In genomic region chr13:75236424-75236823, GRCm38 (mm10) we compare ENCODE assay signal across 9 mouse cellular contexts.
DNase-seq lines count a peak whose midpoint lies in the region; ATAC-seq and TF ChIP-seq lines count a peak whose summit lies in the region.
"Had no signal": no experiment of that assay in that cellular context is flagged by ENCODE, and none has a peak within 500 bp of the region (broad histone marks: within the 10 kb centered on the region; RNA-seq: fewer than 3 reads in every experiment).

No protein-coding gene starts in this region.

- TF ChIP-seq POLR2A in lung, adult 2 months (IDR thresholded peaks at IDR 0.05; ENCODE audit: borderline replicate concordance, extremely low read depth, low read depth, low read length) = no peak
- no peak for TF ChIP-seq POLR2A in limb, embryonic 14.5 days (IDR thresholded peaks at IDR 0.05; ENCODE audit: borderline replicate concordance, extremely low read depth, insufficient read depth, insufficient read length)

- peak; percentile 27 for DNase-seq in embryonic facial prominence, embryonic 14.5 days (ENCODE audit: low spot score)
- DNase-seq in embryonic facial prominence, embryonic 10.5 days (ENCODE audit: low spot score) = no peak
- peak; percentile 2 for DNase-seq in lung, postnatal 10 days
- no peak for DNase-seq in lung, adult 2 months
- peak; percentile 4 to 7 for DNase-seq in heart, postnatal 14 days
- DNase-seq in limb, embryonic 14.5 days (ENCODE audit: low spot score) = peak; percentile 22
- no peak for DNase-seq in spleen, postnatal 4 days (ENCODE audit: low spot score in 2 of 2)
- DNase-seq: liver, embryonic 13.5 days had no signal

- H3K4me3 ChIP-seq in embryonic facial prominence, embryonic 14.5 days (ENCODE audit: low read depth, low read length) = no peak overlapping the region
- no peak overlapping the region for H3K4me3 ChIP-seq in embryonic facial prominence, embryonic 10.5 days
- no peak overlapping the region for H3K4me3 ChIP-seq in lung, adult 2 months (replicated peaks; ENCODE audit: extremely low read depth, low read depth, low read length)
- no peak overlapping the region for H3K4me3 ChIP-seq in limb, embryonic 14.5 days (replicated peaks; ENCODE audit: low read length)
- H3K4me3 ChIP-seq in intestine, postnatal 0 days (ENCODE audit: low read depth, low read length) = no peak overlapping the region
- H3K4me3 ChIP-seq: liver, embryonic 13.5 days had no signal

- H3K27ac ChIP-seq in embryonic facial prominence, embryonic 14.5 days (replicated peaks; ENCODE audit: low read depth, low read length) = no peak overlapping the region
- H3K27ac ChIP-seq in embryonic facial prominence, embryonic 10.5 days (replicated peaks) = no peak overlapping the region
- no peak overlapping the region for H3K27ac ChIP-seq in limb, embryonic 14.5 days (replicated peaks; ENCODE audit: low read depth, low read length)
- no peak overlapping the region for H3K27ac ChIP-seq in intestine, postnatal 0 days (ENCODE audit: low read depth, low read length)
- H3K27ac ChIP-seq: liver, embryonic 13.5 days had no signal

- H3K4me2 ChIP-seq in embryonic facial prominence, embryonic 14.5 days (ENCODE audit: low read depth, low read length) = no peak overlapping the region
- no peak overlapping the region for H3K4me2 ChIP-seq in limb, embryonic 14.5 days (replicated peaks; ENCODE audit: low read depth, low read length, severe bottlenecking)
- no peak overlapping the region for H3K4me2 ChIP-seq in intestine, postnatal 0 days (replicated peaks; ENCODE audit: low read depth)
- H3K4me2 ChIP-seq: liver, embryonic 13.5 days had no signal

- no peak for TF ChIP-seq CTCF in lung, adult 2 months (IDR thresholded peaks at IDR 0.05; ENCODE audit: insufficient read depth, low read length)
- no peak for TF ChIP-seq CTCF in intestine, postnatal 0 days (IDR thresholded peaks at IDR 0.05; ENCODE audit: low read depth)

- no peaks in the 10 kb centered on the region for H3K9me3 ChIP-seq in embryonic facial prominence, embryonic 14.5 days (ENCODE audit: control insufficient read depth, low read length)
- H3K9me3 ChIP-seq in embryonic facial prominence, embryonic 10.5 days = no peaks in the 10 kb centered on the region
- H3K9me3 ChIP-seq in limb, embryonic 14.5 days (ENCODE audit: control insufficient read depth, low read length) = no peaks in the 10 kb centered on the region
- no peaks in the 10 kb centered on the region for H3K9me3 ChIP-seq in intestine, postnatal 0 days (ENCODE audit: control insufficient read depth)
- H3K9me3 ChIP-seq: liver, embryonic 13.5 days had no signal

- intact Hi-C loops in heart, postnatal 14 days (cut with DNase I) = no loop called here

- no peak overlapping the region for H3K9ac ChIP-seq in embryonic facial prominence, embryonic 14.5 days (ENCODE audit: low read depth, low read length)
- H3K9ac ChIP-seq in limb, embryonic 14.5 days (ENCODE audit: low read depth, low read length, severe bottlenecking) = no peak overlapping the region
- no peak overlapping the region for H3K9ac ChIP-seq in intestine, postnatal 0 days (ENCODE audit: low read depth, low read length)
- H3K9ac ChIP-seq: liver, embryonic 13.5 days had no signal

- H3K27me3 ChIP-seq in embryonic facial prominence, embryonic 14.5 days (replicated peaks; ENCODE audit: control insufficient read depth, insufficient read depth, low read length) = no peaks in the 10 kb centered on the region
- no peaks in the 10 kb centered on the region for H3K27me3 ChIP-seq in embryonic facial prominence, embryonic 10.5 days (replicated peaks; ENCODE audit: low read depth, poor library complexity, severe bottlenecking)
- no peaks in the 10 kb centered on the region for H3K27me3 ChIP-seq in limb, embryonic 14.5 days (ENCODE audit: control insufficient read depth, insufficient read depth, low read length)
- no peaks in the 10 kb centered on the region for H3K27me3 ChIP-seq in intestine, postnatal 0 days (replicated peaks; ENCODE audit: control insufficient read depth, insufficient read depth, low read length)
- H3K27me3 ChIP-seq: liver, embryonic 13.5 days had no signal

- no peaks in the 10 kb centered on the region for H3K36me3 ChIP-seq in embryonic facial prominence, embryonic 14.5 days (ENCODE audit: control insufficient read depth, insufficient read depth, low read length)
- no peaks in the 10 kb centered on the region for H3K36me3 ChIP-seq in embryonic facial prominence, embryonic 10.5 days (replicated peaks)
- no peaks in the 10 kb centered on the region for H3K36me3 ChIP-seq in limb, embryonic 14.5 days (ENCODE audit: control insufficient read depth, insufficient read depth, low read length)
- no peaks in the 10 kb centered on the region for H3K36me3 ChIP-seq in intestine, postnatal 0 days (ENCODE audit: control insufficient read depth, insufficient read depth)
- H3K36me3 ChIP-seq: liver, embryonic 13.5 days had no signal

- 52% methylated on average over 2 of the region's 2 CpGs for WGBS in embryonic facial prominence, embryonic 14.5 days
- 69% methylated on average over 2 of the region's 2 CpGs for WGBS in embryonic facial prominence, embryonic 10.5 days
- WGBS in lung, adult 2 months = 42% methylated on average over 2 of the region's 2 CpGs
- WGBS in limb, embryonic 14.5 days = 32% methylated on average over 2 of the region's 2 CpGs
- 69% methylated on average over 2 of the region's 2 CpGs for WGBS in intestine, postnatal 0 days

- H3K4me1 ChIP-seq in embryonic facial prominence, embryonic 14.5 days (ENCODE audit: control insufficient read depth, insufficient read depth, low read length) = no peaks in the 10 kb centered on the region
- no peaks in the 10 kb centered on the region for H3K4me1 ChIP-seq in embryonic facial prominence, embryonic 10.5 days
- H3K4me1 ChIP-seq in lung, adult 2 months (ENCODE audit: control insufficient read depth, insufficient read depth, low read length) = no peaks in the 10 kb centered on the region
- H3K4me1 ChIP-seq in limb, embryonic 14.5 days (ENCODE audit: control insufficient read depth, insufficient read depth, low read length) = no peaks in the 10 kb centered on the region
- H3K4me1 ChIP-seq in intestine, postnatal 0 days (replicated peaks; ENCODE audit: control insufficient read depth, insufficient read depth, low read length) = no peaks in the 10 kb centered on the region
- H3K4me1 ChIP-seq: liver, embryonic 13.5 days had no signal

- peak; percentile 62; the same call in 1 of the 2 replicates for ATAC-seq in embryonic facial prominence, embryonic 14.5 days (ENCODE audit: low read depth)
- ATAC-seq in limb, embryonic 14.5 days (ENCODE audit: low FRiP score, low read depth) = peak; percentile 37; the same call in 1 of the 2 replicates
- no peak for ATAC-seq in intestine, postnatal 0 days

Comparison
In these comparisons a context has a peak if more than half of its experiments do, and no peak if none do; other contexts are left out.
1. DNase-seq: peak in embryonic facial prominence, embryonic 14.5 days (single experiment), lung, postnatal 10 days (single experiment), heart, postnatal 14 days (2 of 2) and limb, embryonic 14.5 days (single experiment); none in embryonic facial prominence, embryonic 10.5 days (single experiment), lung, adult 2 months (single experiment) and spleen, postnatal 4 days (0 of 2).